Mouse (Mus musculus) heart, postnatal 0 days (tissue): ENCODE measurements around the gene Sfmbt2. TPM values are rescaled to one million over a fixed set of nuclear protein-coding genes. Genes with fewer than 3 reads are reported as not detected.

Source experiments
- ATAC-seq: fragments of 200-750 bp; cut with Nextera tagmentation; 2 replicates; pipeline ENCODE4 v1.8.0; 2017; ENCODE audit warnings: low read depth, moderate number of reproducible peaks, moderate library complexity; ENCODE audit not compliant: insufficient read depth
- DNase-seq: peaks from one replicate; pipeline ENCODE4 v3.0.0-alpha.2; 2016; ENCODE audit warnings: low spot score
- H3K27ac ChIP-seq: fragments of 300-500 bp; sonication (generic); 2 replicates; pipeline ENCODE4 v1.5.1; 2014; ENCODE audit warnings: low read depth, mild to moderate bottlenecking
- H3K27me3 ChIP-seq: fragments of 300-500 bp; sonication (generic); 2 replicates; pipeline ENCODE4 v1.6.1; 2014; ENCODE audit warnings: low read length, mixed read lengths; ENCODE audit not compliant: control insufficient read depth, insufficient read depth
- H3K36me3 ChIP-seq: fragments of 300-500 bp; sonication (generic); replicated peaks from 2 replicates; pipeline ENCODE4 v1.6.1; 2014; ENCODE audit warnings: low read length, mixed read lengths; ENCODE audit not compliant: control insufficient read depth, insufficient read depth
- H3K4me1 ChIP-seq: fragments of 300-500 bp; sonication (generic); 2 replicates; pipeline ENCODE4 v1.6.1; 2014; ENCODE audit warnings: antibody characterized with exemption; ENCODE audit not compliant: control insufficient read depth, insufficient read depth
- H3K4me2 ChIP-seq: fragments of 300-500 bp; sonication (generic); 2 replicates; pipeline ENCODE4 v1.6.1; 2014; ENCODE audit warnings: low read depth, mild to moderate bottlenecking, low read length, moderate library complexity
- H3K4me3 ChIP-seq: fragments of 300-500 bp; sonication (generic); 2 replicates; pipeline ENCODE4 v1.5.1; 2014; ENCODE audit warnings: low read depth, low read length
- H3K9ac ChIP-seq: fragments of 300-500 bp; sonication (generic); replicated peaks from 2 replicates; pipeline ENCODE4 v1.6.1; 2014; ENCODE audit warnings: low read depth, low read length, mixed read lengths
- H3K9me3 ChIP-seq: fragments of 300-500 bp; sonication (generic); replicated peaks from 2 replicates; pipeline ENCODE4 v1.6.1; 2016; ENCODE audit warnings: low read length; ENCODE audit not compliant: control insufficient read depth
- CTCF ChIP-seq: IDR thresholded peaks from 2 replicates; pipeline ENCODE4 v1.5.1; 2016; ENCODE audit warnings: antibody characterized with exemption, control low read depth, low read depth
- EP300 ChIP-seq: IDR thresholded peaks from 2 replicates; pipeline ENCODE4 v1.6.1; 2016; ENCODE audit warnings: antibody characterized with exemption, low read depth
- WGBS: fragments of 180-500 bp; shearing (Covaris S2); extraction: QIAGEN DNeasy Blood & Tissue Kit; methylation state at CpG from one replicate; pipeline ENCODE4 v1.1.7; 2014; 5-methylcytosine and 5-hydroxymethylcytosine counted together
- microRNA counts: library from miRNA; unstranded; fragments of <30 nt; microRNA quantifications from one replicate; lab custom pipeline; 2015
- microRNA-seq: library from miRNA; unstranded; fragments of <30 nt; microRNA quantifications from one replicate; pipeline ENCODE4, GENCODE M21; 2016
- polyA plus RNA-seq: library from polyadenylated mRNA; unstranded; fragments of >200 nt; fragmentation: Nextera tagmentation; extraction: Ambion mirVana; gene quantifications from 2 replicates; pipeline ENCODE4 v1.2.1, GENCODE M21; 2015
- total RNA-seq: library from RNA; depleted of rRNA; stranded (reverse); fragments of >200 nt; gene quantifications from 2 replicates; pipeline ENCODE4 v1.2.3, GENCODE M21; 2014; ENCODE audit warnings: low replicate concordance; rRNA removed

The Sfmbt2 gene
- total and polyA plus RNA-seq, 2 experiments from 2014 or later: 0.66 to 1.9 TPM

DNA sequence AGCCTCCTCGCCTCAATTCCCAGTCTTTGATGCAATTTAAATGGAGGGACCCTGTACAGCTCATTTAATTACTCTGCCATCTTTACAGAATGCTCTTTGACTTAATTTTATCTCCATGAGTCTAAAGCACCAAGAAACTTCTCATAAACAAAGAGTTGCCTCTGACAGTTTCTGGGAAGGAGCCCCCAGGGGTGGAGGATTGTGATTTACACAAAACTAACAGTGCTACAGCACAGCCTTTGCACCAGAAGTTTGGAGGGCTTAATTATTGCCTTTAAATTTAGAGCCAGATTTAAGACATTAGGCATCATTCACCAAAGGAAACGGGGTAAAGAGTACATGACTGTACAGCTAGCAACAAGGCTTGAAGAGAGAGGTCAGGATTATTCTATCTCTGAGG, 245.2 kb downstream of the Sfmbt2 start:
- no peak overlapping the region for H3K27ac ChIP-seq
- H3K9me3 ChIP-seq: no peaks in the 10 kb centered on the region
- ATAC-seq (no peak), DNase-seq (no peak)
- no peaks in the 10 kb centered on the region for H3K27me3 ChIP-seq
- H3K4me3 ChIP-seq: no peak overlapping the region
- H3K4me1 ChIP-seq: no peaks in the 10 kb centered on the region
- 59% methylated on average over 2 of the region's 2 CpGs for WGBS
- no peaks in the 10 kb centered on the region for H3K36me3 ChIP-seq
- no peak overlapping the region for H3K4me2 ChIP-seq
- no peak overlapping the region for H3K9ac ChIP-seq
- TF ChIP-seq EP300 (no peak), CTCF (no peak)

MicroRNAs encoded within 50 kb of the gene (microRNA counts, 519-probe panel; counts per million panel counts)
- microRNA mmu-miR-297a+mmu-miR-466f+mmu-miR-669b (lab: Ali Mortazavi, UCI): not detected
- microRNA mmu-miR-297b-3p (lab: Ali Mortazavi, UCI): not detected
- not detected for microRNA mmu-miR-297b-5p (lab: Ali Mortazavi, UCI)
- 878 counts per million, percentile 8 among the panel's probes with 10 or more counts for microRNA mmu-miR-297c (lab: Ali Mortazavi, UCI)
- microRNA mmu-miR-466a-3p+mmu-miR-466b-3-3p (lab: Ali Mortazavi, UCI): 2,717 counts per million, percentile 30 among the panel's probes with 10 or more counts
- not detected for microRNA mmu-miR-466a-5p+mmu-miR-466e-5p (lab: Ali Mortazavi, UCI)
- microRNA mmu-miR-466c-5p (lab: Ali Mortazavi, UCI): not detected
- microRNA mmu-miR-466d-3p (lab: Ali Mortazavi, UCI): not detected
- not detected for microRNA mmu-miR-466d-5p (lab: Ali Mortazavi, UCI)
- not detected for microRNA mmu-miR-466f-5p (lab: Ali Mortazavi, UCI)
- microRNA mmu-miR-466g (lab: Ali Mortazavi, UCI): 4,059 counts per million, percentile 49 among the panel's probes with 10 or more counts
- not detected for microRNA mmu-miR-466h (lab: Ali Mortazavi, UCI)
- microRNA mmu-miR-466l (lab: Ali Mortazavi, UCI): not detected
- microRNA mmu-miR-467a (lab: Ali Mortazavi, UCI): not detected
- microRNA mmu-miR-467b (lab: Ali Mortazavi, UCI): not detected
- 2,320 counts per million, percentile 22 among the panel's probes with 10 or more counts for microRNA mmu-miR-467c (lab: Ali Mortazavi, UCI)
- microRNA mmu-miR-467d (lab: Ali Mortazavi, UCI): not detected
- microRNA mmu-miR-467e (lab: Ali Mortazavi, UCI): 398 counts per million, percentile 4 among the panel's probes with 10 or more counts
- microRNA mmu-miR-669a (lab: Ali Mortazavi, UCI): 3,015 counts per million, percentile 35 among the panel's probes with 10 or more counts
- microRNA mmu-miR-669e (lab: Ali Mortazavi, UCI): not detected
- 4,672 counts per million, percentile 60 among the panel's probes with 10 or more counts for microRNA mmu-miR-669f (lab: Ali Mortazavi, UCI)
- microRNA mmu-miR-669g (lab: Ali Mortazavi, UCI): not detected
- microRNA mmu-miR-669h-5p (lab: Ali Mortazavi, UCI): not detected
- microRNA mmu-miR-669i (lab: Ali Mortazavi, UCI): 1,889 counts per million, percentile 18 among the panel's probes with 10 or more counts
- 2,187 counts per million, percentile 21 among the panel's probes with 10 or more counts for microRNA mmu-miR-669j (lab: Ali Mortazavi, UCI)
- microRNA mmu-miR-669m (lab: Ali Mortazavi, UCI): not detected
- microRNA mmu-miR-669o (lab: Ali Mortazavi, UCI): not detected

Small RNA genes within 50 kb of the gene (microRNA-seq; reads per million reads assigned to microRNA genes)
- gene Gm22051 (not detected), gene Gm22072 (not detected), gene Gm22091 (not detected), gene Gm22166 (not detected), gene Gm22239 (not detected), gene Gm22626 (not detected), gene Gm22635 (not detected), gene Gm22677 (not detected), gene Gm22678 (not detected), gene Gm22775 (not detected), gene Gm22925 (not detected), gene Gm23108 (not detected), gene Gm23288 (not detected), gene Gm23542 (not detected), gene Gm23569 (not detected), gene Gm23571 (not detected), gene Gm23578 (not detected), gene Gm23651 (not detected), gene Gm23988 (not detected), gene Gm24028 (not detected), gene Gm24167 (not detected), gene Gm24315 (not detected), gene Gm24342 (not detected), gene Gm24488 (not detected), gene Gm24640 (not detected), gene Gm24673 (not detected), gene Gm24761 (not detected), gene Gm24806 (not detected), gene Gm25022 (not detected), gene Gm25158 (not detected), gene Gm25263 (not detected), gene Gm25285 (not detected), gene Gm25316 (not detected), gene Gm25451 (not detected), gene Gm25673 (not detected), gene Gm25680 (not detected), gene Gm25701 (not detected), gene Gm25753 (not detected), gene Gm25943 (not detected), gene Gm26060 (not detected), gene Gm26073 (not detected), gene Gm26092 (not detected), gene Gm26156 (not detected), gene Gm26229 (not detected), gene Gm26398 (not detected), gene Gm26426 (not detected), gene Gm26431 (not detected), gene Gm26491 (not detected), gene Mir297a-2 (2.0 reads per million, percentile 5 among the genes with 10 or more reads in this experiment), gene Mir297a-3 (not detected), gene Mir297a-4 (not detected), gene Mir297b (not detected), gene Mir297c (not detected), gene Mir466 (not detected), gene Mir466b-1 (not detected), gene Mir466b-2 (not detected), gene Mir466b-3 (0.54 reads per million), gene Mir466b-4 (not detected), gene Mir466b-5 (not detected), gene Mir466b-6 (not detected), gene Mir466b-7 (not detected), gene Mir466b-8 (not detected), gene Mir466c-1 (not detected), gene Mir466c-2 (not detected), gene Mir466d (not detected), gene Mir466e (not detected), gene Mir466f-1 (not detected), gene Mir466f-2 (not detected), gene Mir466f-3 (not detected), gene Mir466g (not detected), gene Mir466h (0.71 reads per million), gene Mir466l (not detected), gene Mir466m (not detected), gene Mir466n (2.3 reads per million, percentile 7 among the genes with 10 or more reads in this experiment), gene Mir466o (not detected), gene Mir466p (not detected), gene Mir467a-1 (not detected), gene Mir467a-10 (not detected), gene Mir467a-2 (not detected), gene Mir467a-3 (not detected), gene Mir467a-4 (not detected), gene Mir467a-5 (not detected), gene Mir467a-6 (not detected), gene Mir467a-7 (not detected), gene Mir467a-8 (not detected), gene Mir467a-9 (not detected), gene Mir467b (not detected), gene Mir467c (273 reads per million, percentile 69 among the genes with 10 or more reads in this experiment), gene Mir467d (607 reads per million, percentile 75 among the genes with 10 or more reads in this experiment), gene Mir467e (477 reads per million, percentile 73 among the genes with 10 or more reads in this experiment), gene Mir669a-1 (not detected), gene Mir669a-10 (not detected), gene Mir669a-11 (not detected), gene Mir669a-12 (not detected), gene Mir669a-2 (not detected), gene Mir669a-3 (not detected), gene Mir669a-4 (not detected), gene Mir669a-5 (not detected), gene Mir669a-6 (not detected), gene Mir669a-7 (not detected), gene Mir669a-8 (not detected), gene Mir669a-9 (not detected), gene Mir669b (not detected), gene Mir669c (75.3 reads per million, percentile 51 among the genes with 10 or more reads in this experiment), gene Mir669d (not detected), gene Mir669d-2 (not detected), gene Mir669e (11.8 reads per million, percentile 31 among the genes with 10 or more reads in this experiment), gene Mir669f (0.54 reads per million), gene Mir669g (not detected), gene Mir669h (5.0 reads per million, percentile 21 among the genes with 10 or more reads in this experiment), gene Mir669i (not detected), gene Mir669j (not detected), gene Mir669k (not detected), gene Mir669l (102 reads per million, percentile 57 among the genes with 10 or more reads in this experiment), gene Mir669m-1 (not detected), gene Mir669m-2 (not detected), gene Mir669o (142 reads per million, percentile 61 among the genes with 10 or more reads in this experiment), gene Mir669p-1 (not detected), gene Mir669p-2 (not detected)

Other genes with a start within 250 kb of the Sfmbt2 start
- gene Itih2, start 239.1 kb upstream of the Sfmbt2 start, total RNA-seq: 0.85 and 1.1 TPM in 2 replicates
- gene Itih2, start 239.1 kb upstream of the Sfmbt2 start, polyA plus RNA-seq: 0.32 and 0.42 TPM in 2 replicates
- 11.3 and 42.9 TPM in 2 replicates for gene Itih5, start 216.9 kb upstream of the Sfmbt2 start, total RNA-seq
- 7.3 and 7.4 TPM in 2 replicates for gene Itih5, start 216.9 kb upstream of the Sfmbt2 start, polyA plus RNA-seq